Mouse (Mus musculus) liver, embryonic 14.5 days (tissue): ENCODE measurements around the gene Grip1.

Source experiments
- CTCF ChIP-seq: IDR thresholded peaks from 2 replicates; pipeline ENCODE4 v1.5.1; 2016; ENCODE audit warnings: antibody characterized with exemption, low read depth, control low read depth
- EP300 ChIP-seq: IDR thresholded peaks from 2 replicates; pipeline ENCODE4 v1.6.1; 2016; ENCODE audit warnings: antibody characterized with exemption, low read depth

- TF ChIP-seq CTCF (no peak), EP300 (no peak)
These were observed 3.5 kb downstream of the Grip1 start for GRCm38 (mm10) chr10:119457121-119457520.
